Mouse (Mus musculus): ENCODE measurements around the gene Kdm4a.

- TF ChIP-seq POLR2A (IDR thresholded peaks at IDR 0.05; ENCODE audit: borderline replicate concordance, insufficient read depth, low read length) (no peak), CTCF (IDR thresholded peaks at IDR 0.05; ENCODE audit: borderline replicate concordance, insufficient read depth, low read depth, low read length) (no peak)
Measured at GRCm38 (mm10) chr4:118108779-118109178, 71.1 kb downstream of the Kdm4a start.

All from cerebellum, adult 2 months (tissue).